Mouse (Mus musculus): ENCODE measurements around the gene Macf1. TPM values are rescaled to one million over a fixed set of nuclear protein-coding genes. Genes with fewer than 3 reads are reported as not detected.

Gene Macf1
- total and polyA plus RNA-seq, 3 experiments: 71.4 to 223 (median 222) TPM

DNA sequence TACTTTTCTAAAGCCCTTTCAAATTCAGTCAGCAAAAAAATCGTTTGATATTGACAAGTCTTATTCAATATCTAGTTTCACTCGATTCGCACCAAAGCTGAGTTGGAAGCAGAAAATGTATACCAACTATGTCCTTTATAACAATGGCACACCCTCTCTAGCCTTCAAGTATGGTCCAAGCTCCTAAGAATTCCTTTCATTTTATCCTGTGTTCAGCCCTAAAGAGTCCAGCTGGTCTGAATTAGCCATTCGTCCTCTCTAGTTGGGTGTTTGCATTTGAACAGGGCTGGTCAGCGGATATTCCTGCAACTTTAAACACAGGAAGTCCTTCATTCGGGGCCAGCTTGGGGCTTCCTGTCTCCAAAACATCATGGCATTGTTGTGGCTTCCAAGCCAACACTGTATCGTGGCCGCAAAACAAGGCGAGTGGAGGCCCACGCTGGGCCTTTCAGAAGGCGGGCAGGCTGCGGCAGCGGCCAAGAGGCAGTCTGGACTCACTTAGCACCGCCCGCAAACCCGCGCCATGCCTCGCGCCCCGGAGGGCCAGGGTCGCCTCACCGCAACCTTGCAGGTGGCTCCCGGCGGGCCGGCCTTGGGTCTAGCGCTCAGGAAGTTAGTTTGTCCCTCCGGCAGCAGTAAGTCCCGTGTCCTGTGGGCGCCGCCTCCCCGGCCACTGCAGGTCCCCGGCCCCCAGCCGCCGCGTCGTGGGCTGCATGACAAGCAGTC, 273.0 kb downstream of the Macf1 start:
- H3K36me3 ChIP-seq (ENCODE audit: control insufficient read depth, insufficient read depth, low read length): peaks cover 56% of the 10 kb centered on the region
- H3K27me3 ChIP-seq (ENCODE audit: control insufficient read depth, insufficient read depth, low read length): no peaks in the 10 kb centered on the region
- H3K4me1 ChIP-seq (ENCODE audit: control insufficient read depth, insufficient read depth, low read length): peaks cover 28% of the 10 kb centered on the region
- peak overlapping the region; percentile 98 for H3K27ac ChIP-seq
- H3K4me3 ChIP-seq: peak overlapping the region; percentile 75
- H3K79me2 ChIP-seq (replicated peaks; ENCODE audit: control insufficient read depth, insufficient read depth, low read length): no peaks in the 10 kb centered on the region; the same call in 1 of the 2 replicates
- TF ChIP-seq EP300 (IDR thresholded peaks at IDR 0.05; ENCODE audit: insufficient read depth, low read depth, low read length): 0 out of 2 replicates have a peak, but pooled peaks have one; percentile 36
- peak; percentile 49; the same call in 1 of the 2 replicates for TF ChIP-seq POLR2A (IDR thresholded peaks at IDR 0.05; ENCODE audit: insufficient read depth, low read depth, low read length)
- TF ChIP-seq CTCF (IDR thresholded peaks at IDR 0.05): no peak
- DNase-seq: peak in 1 of 2 experiments; percentile 77
- WGBS: 1% methylated on average over 34 of the region's 36 CpGs
- peak overlapping the region; percentile 94 for H3K9ac ChIP-seq (ENCODE audit: low read depth, low read length)
- intact Hi-C loops (cut with DNase I): loop anchor here (1.0 to 5.0 kb wide), 2 partner anchors 16 to 256 kb away; no protein-coding TSS in a partner anchor

DNA sequence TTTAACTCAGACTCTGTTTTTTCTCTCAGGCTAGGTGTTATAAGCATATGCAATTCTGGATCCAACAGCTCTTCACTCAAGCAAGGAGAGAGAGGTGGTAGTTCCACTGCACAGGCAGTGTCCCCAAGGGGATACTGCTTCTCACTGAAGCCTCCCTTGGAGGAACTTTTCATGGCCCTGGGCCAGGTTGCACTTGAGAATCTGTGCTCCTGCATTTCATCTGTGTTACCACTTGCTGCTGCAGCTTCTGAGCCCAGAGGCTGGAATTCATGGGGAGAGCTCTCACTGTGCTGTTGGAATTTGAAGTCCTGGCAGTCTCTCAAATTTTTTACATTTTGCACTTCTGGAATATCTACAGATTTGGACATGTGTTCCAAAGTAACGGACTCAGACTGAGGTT, 274.4 kb downstream of the Macf1 start:
- H3K9ac ChIP-seq (ENCODE audit: low read depth, low read length): no peak overlapping the region
- TF ChIP-seq POLR2A (IDR thresholded peaks at IDR 0.05; ENCODE audit: insufficient read depth, low read depth, low read length) (no peak), EP300 (IDR thresholded peaks at IDR 0.05; ENCODE audit: insufficient read depth, low read depth, low read length) (no peak), CTCF (IDR thresholded peaks at IDR 0.05) (no peak)
- peaks cover 31% of the 10 kb centered on the region for H3K4me1 ChIP-seq (ENCODE audit: control insufficient read depth, insufficient read depth, low read length)
- peak; percentile 58 to 59 for DNase-seq
- no peaks in the 10 kb centered on the region for H3K27me3 ChIP-seq (ENCODE audit: control insufficient read depth, insufficient read depth, low read length)
- intact Hi-C loops (cut with DNase I): loop anchor here (5.0 kb wide), 2 partner anchors 43 to 258 kb away; no protein-coding TSS in a partner anchor
- peaks cover 64% of the 10 kb centered on the region for H3K36me3 ChIP-seq (ENCODE audit: control insufficient read depth, insufficient read depth, low read length)
- H3K4me3 ChIP-seq: no peak overlapping the region; the same call in 1 of the 2 replicates
- H3K27ac ChIP-seq: peak overlapping the region; percentile 98; the same call in 1 of the 2 replicates
- WGBS: 12% methylated on average over 1 of the region's 1 CpGs
- H3K79me2 ChIP-seq (replicated peaks; ENCODE audit: control insufficient read depth, insufficient read depth, low read length): no peaks in the 10 kb centered on the region; the same call in none of the 2 replicates

DNA sequence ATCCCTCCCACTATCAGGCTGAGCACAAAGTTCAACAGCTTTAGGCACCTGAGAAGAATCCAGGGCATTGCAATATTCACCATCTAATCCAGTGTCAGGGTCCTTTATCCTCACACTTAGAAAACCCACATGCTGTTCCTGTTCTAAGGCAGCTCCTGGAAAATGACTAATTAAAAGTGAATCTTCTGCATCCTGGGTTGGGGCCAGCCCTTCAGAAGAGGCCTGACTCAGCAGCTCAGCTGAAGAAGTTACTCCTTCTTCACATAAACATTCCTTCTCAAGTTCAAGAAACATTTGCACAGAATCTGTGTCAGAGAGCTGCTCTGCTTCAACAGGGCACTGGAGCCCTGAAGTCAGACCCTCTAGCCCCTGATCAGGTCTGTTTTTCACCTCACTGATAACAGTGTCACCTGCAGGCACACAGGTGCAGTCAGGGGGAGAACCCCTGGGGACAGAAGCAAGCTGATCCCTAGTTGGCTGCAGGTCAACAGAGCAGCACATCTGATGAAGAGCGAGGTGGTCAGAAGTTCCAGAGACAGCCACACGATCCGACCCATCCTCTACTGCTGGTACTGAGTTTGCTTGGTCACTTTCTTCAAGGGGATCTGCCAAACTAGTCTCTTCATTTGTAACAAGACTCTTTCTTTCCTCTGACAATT, 275.0 kb downstream of the Macf1 start:
- no peak for TF ChIP-seq CTCF (IDR thresholded peaks at IDR 0.05)
- no peak for TF ChIP-seq EP300 (IDR thresholded peaks at IDR 0.05; ENCODE audit: insufficient read depth, low read depth, low read length)
- TF ChIP-seq POLR2A (IDR thresholded peaks at IDR 0.05; ENCODE audit: insufficient read depth, low read depth, low read length): no peak
- no peaks in the 10 kb centered on the region for H3K27me3 ChIP-seq (ENCODE audit: control insufficient read depth, insufficient read depth, low read length)
- intact Hi-C loops (cut with DNase I): loop anchor here (5.0 kb wide), 1 partner anchor 43 kb away; no protein-coding TSS in a partner anchor
- H3K36me3 ChIP-seq (ENCODE audit: control insufficient read depth, insufficient read depth, low read length): peaks cover 69% of the 10 kb centered on the region
- 64% methylated on average over 3 of the region's 3 CpGs for WGBS
- peak overlapping the region; percentile 0; the same call in 1 of the 2 replicates for H3K27ac ChIP-seq
- DNase-seq: no peak
- H3K79me2 ChIP-seq (replicated peaks; ENCODE audit: control insufficient read depth, insufficient read depth, low read length): no peaks in the 10 kb centered on the region; the same call in none of the 2 replicates
- no peak overlapping the region for H3K9ac ChIP-seq (ENCODE audit: low read depth, low read length)
- H3K4me1 ChIP-seq (ENCODE audit: control insufficient read depth, insufficient read depth, low read length): peaks cover 30% of the 10 kb centered on the region
- no peak overlapping the region; the same call in 1 of the 2 replicates for H3K4me3 ChIP-seq

DNA sequence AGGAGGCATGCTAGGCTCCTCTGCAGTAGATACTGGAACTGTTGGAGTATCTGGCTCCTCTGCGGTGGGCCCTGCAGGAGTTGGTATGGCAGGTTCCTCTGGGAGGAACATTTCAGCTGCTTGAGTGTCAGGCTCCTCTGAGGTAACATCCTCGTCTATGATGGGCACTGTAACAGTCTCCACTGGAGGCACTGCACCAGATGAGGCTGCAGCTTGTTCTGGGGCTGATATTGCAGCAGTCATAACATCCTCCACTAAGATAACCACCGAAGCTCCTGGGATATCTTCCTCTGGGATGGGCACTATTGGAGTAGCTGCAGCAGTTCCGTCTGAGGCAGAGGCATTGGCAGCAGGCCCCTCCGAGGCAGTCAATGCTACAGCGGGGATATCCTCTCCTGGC, 276.4 kb downstream of the Macf1 start:
- no peaks in the 10 kb centered on the region for H3K27me3 ChIP-seq (ENCODE audit: control insufficient read depth, insufficient read depth, low read length)
- peaks cover 70% of the 10 kb centered on the region for H3K36me3 ChIP-seq (ENCODE audit: control insufficient read depth, insufficient read depth, low read length)
- no peak for DNase-seq
- H3K4me1 ChIP-seq (ENCODE audit: control insufficient read depth, insufficient read depth, low read length): peaks cover 30% of the 10 kb centered on the region
- 14% methylated on average over 6 of the region's 6 CpGs for WGBS
- H3K79me2 ChIP-seq (replicated peaks; ENCODE audit: control insufficient read depth, insufficient read depth, low read length): no peaks in the 10 kb centered on the region; the same call in none of the 2 replicates
- TF ChIP-seq POLR2A (IDR thresholded peaks at IDR 0.05; ENCODE audit: insufficient read depth, low read depth, low read length): no peak
- TF ChIP-seq CTCF (IDR thresholded peaks at IDR 0.05): peak; percentile 28; the same call in 1 of the 2 replicates
- intact Hi-C loops (cut with DNase I): loop anchor here (5.0 kb wide), 1 partner anchor 45 kb away; no protein-coding TSS in a partner anchor
- peak overlapping the region; percentile 15; the same call in 1 of the 2 replicates for H3K27ac ChIP-seq
- peak overlapping the region; percentile 33 for H3K4me3 ChIP-seq
- peak overlapping the region; percentile 50 for H3K9ac ChIP-seq (ENCODE audit: low read depth, low read length)

DNA sequence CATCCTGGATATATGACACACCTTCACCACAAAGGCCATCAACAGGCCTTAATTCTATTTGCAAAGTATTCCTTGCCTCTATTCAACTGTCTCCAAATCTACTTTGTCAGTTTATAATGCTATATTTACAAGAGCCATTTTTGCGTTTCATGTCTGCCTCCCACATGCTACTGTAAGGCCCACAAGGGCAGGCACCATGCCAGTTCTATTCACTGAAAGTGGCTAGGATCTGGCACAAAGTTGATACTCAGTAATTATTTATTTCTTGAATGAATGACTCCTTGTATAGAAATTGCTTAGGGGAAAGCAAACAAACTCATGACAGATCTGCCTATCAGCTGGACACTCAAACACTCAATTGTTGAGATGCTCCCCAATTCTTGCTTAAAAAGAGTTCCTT, 280.1 kb downstream of the Macf1 start:
- no peak for DNase-seq
- Histone ChIP-seq H3K27me3 (ENCODE audit: control insufficient read depth, insufficient read depth, low read length) (no peaks in the 10 kb centered on the region), H3K27ac (peak overlapping the region; percentile 18), H3K4me1 (ENCODE audit: control insufficient read depth, insufficient read depth, low read length) (peaks cover 25% of the 10 kb centered on the region), H3K9ac (ENCODE audit: low read depth, low read length) (no peak overlapping the region), H3K4me3 (no peak overlapping the region), H3K79me2 (replicated peaks; ENCODE audit: control insufficient read depth, insufficient read depth, low read length) (peaks cover 1% of the 10 kb centered on the region), H3K36me3 (ENCODE audit: control insufficient read depth, insufficient read depth, low read length) (peaks cover 72% of the 10 kb centered on the region)
- 16% methylated on average over 1 of the region's 1 CpGs for WGBS
- intact Hi-C loops (cut with DNase I): no loop called here
- no peak for TF ChIP-seq CTCF (IDR thresholded peaks at IDR 0.05)
- no peak for TF ChIP-seq EP300 (IDR thresholded peaks at IDR 0.05; ENCODE audit: insufficient read depth, low read depth, low read length)
- TF ChIP-seq POLR2A (IDR thresholded peaks at IDR 0.05; ENCODE audit: insufficient read depth, low read depth, low read length): no peak
